Mouse (Mus musculus) layer of hippocampus, adult 8-10 months (tissue): Measurements from ENCODE around the gene Oasl1. TPM values are rescaled to one million over a fixed set of nuclear protein-coding genes. Genes with fewer than 3 reads are reported as not detected.

Experiments used
- DNase-seq, 2 experiments: peaks; one replicate each; pipeline ENCODE4 v3.0.0; 2022; ENCODE audit warnings: low spot score in 2 of 2
- total RNA-seq, 4 experiments: library from RNA; stranded (reverse); gene quantifications; 2 replicates each; pipeline ENCODE4 v1.2.4; 2022

Oasl1 gene
- total RNA-seq, 4 experiments from 2014 or later = 0.80 to 1.1 TPM; not detected in 2

GRCm38 (mm10) chr5:114968651-114969050, 45.6 kb downstream of the Oasl1 start:
- DNase-seq = no peak

GRCm38 (mm10) chr5:114969064-114969463, 46.0 kb downstream of the Oasl1 start:
- DNase-seq = no peak

- no peak for DNase-seq
Observed at GRCm38 (mm10) chr5:114969609-114970215, 46.7 kb downstream of the Oasl1 start.

- no peak for DNase-seq
Observed at GRCm38 (mm10) chr5:114970824-114971227, 47.8 kb downstream of the Oasl1 start, which contains the start of gene Hnf1a. Gene Hnf1a, minus strand, starts transcription at chr5:114971094.

- DNase-seq = no peak
Observed at GRCm38 (mm10) chr5:114972201-114972600, 49.2 kb downstream of the Oasl1 start.

- DNase-seq = no peak
Observed at GRCm38 (mm10) chr5:114973131-114973530, 50.1 kb downstream of the Oasl1 start.

- no peak for DNase-seq
Observed at GRCm38 (mm10) chr5:114976935-114977334, 53.9 kb downstream of the Oasl1 start.

GRCm38 (mm10) chr5:114978473-114978872, 55.4 kb downstream of the Oasl1 start:
- peak in 1 of 2 experiments; percentile 7 for DNase-seq

GRCm38 (mm10) chr5:114978888-114979249, 55.8 kb downstream of the Oasl1 start:
- DNase-seq = peak in 1 of 2 experiments; percentile 9

- peak; percentile 64 to 79 for DNase-seq
Observed at GRCm38 (mm10) chr5:114979250-114980121, 56.4 kb downstream of the Oasl1 start.

GRCm38 (mm10) chr5:114980122-114980748, 57.2 kb downstream of the Oasl1 start:
- no peak for DNase-seq

- DNase-seq = no peak
Observed at GRCm38 (mm10) chr5:114982001-114982400, 59.0 kb downstream of the Oasl1 start.

GRCm38 (mm10) chr5:114985074-114985473, 62.0 kb downstream of the Oasl1 start:
- no peak for DNase-seq

Other genes starting within 250 kb of the Oasl1 start
- 10 to 100 TPM; 26.3 to 46.1 (median 33.8) TPM for gene Gltp, start 232.3 kb upstream of the Oasl1 start, total RNA-seq
- 10 to 100 TPM; 15.9 to 19.7 (median 17.2) TPM for gene Tchp, start 215.5 kb upstream of the Oasl1 start, total RNA-seq
- 10 to 100 TPM; 39.6 to 51.4 (median 47.0) TPM for gene Ankrd13a, start 148.6 kb upstream of the Oasl1 start, total RNA-seq
- 10 to 100 TPM; 51.1 to 61.4 (median 55.3) TPM for gene Git2, start 147.7 kb upstream of the Oasl1 start, total RNA-seq
- 100 to 1,000 TPM; 133 to 155 (median 137) TPM for gene 1500011B03Rik, start 99.8 kb upstream of the Oasl1 start, total RNA-seq
- gene 4930519G04Rik, start 69.6 kb upstream of the Oasl1 start, total RNA-seq = not detected
- under 1 TPM; 0.61 to 0.98 (median 0.82) TPM for gene Gm9936, start 64.6 kb upstream of the Oasl1 start, total RNA-seq
- 1 to 10 TPM; 1.3 to 9.8 (median 4.7) TPM for gene Oasl2, start 26.3 kb upstream of the Oasl1 start, total RNA-seq
- gene 2210016L21Rik, start 18.9 kb downstream of the Oasl1 start, total RNA-seq = 100 to 1,000 TPM; 183 to 208 (median 204) TPM
- gene Hnf1a, start 47.9 kb downstream of the Oasl1 start, total RNA-seq = not detected
- gene Sppl3, start 87.9 kb downstream of the Oasl1 start, total RNA-seq = 10 to 100 TPM; 71.6 to 80.6 (median 77.4) TPM
- gene Gm10401, start 175.1 kb downstream of the Oasl1 start, total RNA-seq = not detected
- 10 to 100 TPM in 1 of 4 experiments, 1 to 10 TPM in 3; 8.1 to 11.7 (median 9.2) TPM for gene Acads, start 196.1 kb downstream of the Oasl1 start, total RNA-seq
- 10 to 100 TPM; 26.9 to 29.3 (median 27.6) TPM for gene Unc119b, start 211.7 kb downstream of the Oasl1 start, total RNA-seq
- 100 to 1,000 TPM in 1 of 4 experiments, 10 to 100 TPM in 3; 80.4 to 100 (median 89.0) TPM for gene Mlec, start 234.9 kb downstream of the Oasl1 start, total RNA-seq